Mouse (Mus musculus): Measurements from ENCODE around the gene Tmf1.

Gene Tmf1

GRCm38 (mm10) chr6:97204252-97204869 lies 25.4 kb upstream of the Tmf1 start:
- no peak for DNase-seq (ENCODE audit: low read depth, low spot score)

GRCm38 (mm10) chr6:97202477-97202876 lies 23.6 kb upstream of the Tmf1 start:
- no peak for DNase-seq (ENCODE audit: low read depth, low spot score)

DNA sequence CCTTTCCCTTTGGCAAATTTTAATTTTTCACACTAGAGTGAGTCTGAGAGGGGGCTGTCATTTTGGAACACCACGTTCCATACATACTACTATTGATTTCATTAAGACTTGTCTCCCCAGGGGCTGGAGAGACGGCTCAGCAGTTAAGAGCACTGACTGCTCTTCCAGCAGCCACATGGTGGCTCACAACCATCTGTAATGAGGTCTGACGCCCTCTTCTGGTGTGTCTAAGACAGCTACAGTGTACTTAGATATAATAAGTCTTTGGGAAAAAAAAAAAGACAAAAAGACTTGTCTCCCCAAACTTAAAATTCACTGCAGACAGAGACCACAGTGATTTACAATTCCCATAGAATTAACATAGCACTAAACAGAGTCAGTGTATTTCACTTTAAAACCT lies 21.5 kb upstream of the Tmf1 start:
- DNase-seq (ENCODE audit: low read depth, low spot score) = no peak

DNA sequence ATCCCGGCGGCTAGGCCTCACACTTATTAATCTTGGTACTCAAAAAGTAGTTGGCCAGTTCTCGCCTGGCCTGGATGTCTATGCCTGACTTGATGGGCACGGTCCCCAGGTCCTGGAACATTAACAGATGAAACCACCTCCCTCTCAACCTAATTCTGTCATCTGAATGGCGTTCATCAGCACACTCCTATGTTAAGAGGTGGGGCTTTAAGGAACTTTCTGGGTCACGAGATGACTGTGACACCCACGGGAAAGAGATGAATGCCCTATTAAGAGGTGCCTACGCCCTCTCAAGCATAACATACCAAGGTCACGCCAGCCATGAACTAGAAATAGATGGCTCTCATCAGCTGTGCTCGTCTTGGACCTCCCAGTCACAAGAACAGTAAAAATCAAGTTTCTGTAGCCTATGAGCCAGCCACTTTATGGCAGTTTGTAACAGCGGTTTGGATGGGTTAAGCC lies 476 bp upstream of the Tmf1 start:
- DNase-seq (ENCODE audit: low read depth, low spot score) = peak; percentile 80

- no peak for DNase-seq (ENCODE audit: low read depth, low spot score)
Measured at GRCm38 (mm10) chr6:97175716-97176115, 3.2 kb downstream of the Tmf1 start.

DNA sequence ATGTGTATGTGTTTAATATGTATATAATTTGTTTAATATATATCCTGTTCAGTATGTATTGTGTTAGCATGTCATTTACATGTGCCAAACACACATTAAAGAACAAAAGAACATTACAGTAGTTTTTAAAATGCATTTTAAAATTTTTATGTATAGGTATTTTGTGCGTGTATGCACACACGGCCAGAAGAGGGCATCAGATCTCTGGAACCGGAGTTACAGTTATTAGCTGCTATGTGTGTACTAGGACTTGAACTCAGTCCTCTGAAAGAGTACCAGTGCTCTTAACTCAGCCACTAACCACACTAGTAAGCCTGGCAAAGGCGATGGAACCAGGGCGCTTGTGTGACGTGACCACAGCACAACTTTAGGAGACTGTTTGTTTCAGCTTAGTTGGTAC lies 28.8 kb downstream of the Tmf1 start:
- DNase-seq (ENCODE audit: low read depth, low spot score) = peak; percentile 17

DNA sequence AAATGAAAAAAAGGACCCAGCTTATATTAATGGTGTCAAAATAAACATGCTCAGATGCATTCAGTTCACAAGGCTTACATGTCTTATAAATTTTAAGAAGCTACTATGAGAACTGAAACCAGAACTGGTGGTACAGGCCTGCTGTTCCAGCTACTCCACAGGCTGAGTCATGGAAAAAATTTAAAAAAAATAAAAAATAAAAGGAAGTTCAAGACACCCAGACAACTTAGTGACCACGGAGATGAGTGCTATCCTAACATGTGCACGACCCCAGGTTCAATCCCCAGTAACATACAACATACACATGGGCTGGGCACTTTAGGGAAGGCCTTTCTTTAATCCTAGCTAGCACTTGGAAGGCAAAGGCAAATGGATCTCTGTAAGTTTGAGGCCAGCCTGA lies 29.2 kb downstream of the Tmf1 start:
- DNase-seq (ENCODE audit: low read depth, low spot score) = no peak

GRCm38 (mm10) chr6:97148383-97149251 lies 30.3 kb downstream of the Tmf1 start, which contains the start of gene Eogt:
Eogt (minus strand) TSS chr6:97149182.
- DNase-seq (ENCODE audit: low read depth, low spot score) = peak; percentile 79

GRCm38 (mm10) chr6:97147755-97148382 lies 31.1 kb downstream of the Tmf1 start:
- DNase-seq (ENCODE audit: low read depth, low spot score) = peak; percentile 27

- no peak for DNase-seq (ENCODE audit: low read depth, low spot score)
Measured at GRCm38 (mm10) chr6:97145156-97145555, 33.8 kb downstream of the Tmf1 start.

- peak; percentile 45 for DNase-seq (ENCODE audit: low read depth, low spot score)
Measured at GRCm38 (mm10) chr6:97144359-97144758, 34.6 kb downstream of the Tmf1 start.

DNA sequence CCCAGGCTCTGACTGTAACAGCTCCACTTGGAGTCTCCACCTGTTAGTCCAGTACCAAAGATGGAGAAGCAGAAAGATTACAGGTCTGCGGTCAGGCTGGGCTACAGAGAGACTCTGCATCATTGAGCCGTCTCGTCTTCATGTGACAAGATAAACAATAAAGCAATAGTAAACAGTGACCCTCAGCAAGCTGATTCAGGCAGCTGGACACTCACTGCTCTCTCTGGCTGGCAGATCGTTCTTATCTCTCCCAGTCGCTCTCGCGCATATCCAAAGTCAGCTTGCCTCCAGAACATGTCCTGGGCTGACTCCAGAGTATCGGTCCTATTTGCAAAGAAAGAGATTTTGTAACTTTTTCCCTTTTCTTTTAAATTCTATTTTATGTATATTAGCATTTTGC lies 36.3 kb downstream of the Tmf1 start:
- no peak for DNase-seq (ENCODE audit: low read depth, low spot score)

GRCm38 (mm10) chr6:97141811-97142210 lies 37.1 kb downstream of the Tmf1 start:
- DNase-seq (ENCODE audit: low read depth, low spot score) = peak; percentile 33

- no peak for DNase-seq (ENCODE audit: low read depth, low spot score)
Measured at GRCm38 (mm10) chr6:97132707-97133303, 46.1 kb downstream of the Tmf1 start.

DNA sequence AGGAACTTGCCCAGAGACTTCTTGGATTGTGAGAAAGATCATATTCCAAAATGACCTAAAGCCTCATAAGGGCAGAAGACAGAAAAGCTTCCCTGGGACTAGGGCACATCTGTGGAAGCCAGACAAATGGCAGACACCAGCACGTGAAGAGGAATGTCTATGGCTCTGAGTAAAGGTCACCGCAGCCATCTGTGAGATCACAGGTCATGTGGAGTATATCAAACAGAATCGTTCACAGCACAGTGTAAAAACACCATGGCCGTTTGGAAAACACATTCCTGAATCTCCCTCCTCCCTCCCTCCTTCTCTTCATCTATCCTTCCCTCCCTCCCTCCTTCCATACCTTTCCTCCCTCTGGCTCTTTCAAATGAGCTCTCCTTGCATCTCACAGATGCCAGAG lies 47.1 kb downstream of the Tmf1 start:
- DNase-seq (ENCODE audit: low read depth, low spot score) = no peak

GRCm38 (mm10) chr6:97130979-97131378 lies 47.9 kb downstream of the Tmf1 start:
- DNase-seq (ENCODE audit: low read depth, low spot score) = peak; percentile 72

DNA sequence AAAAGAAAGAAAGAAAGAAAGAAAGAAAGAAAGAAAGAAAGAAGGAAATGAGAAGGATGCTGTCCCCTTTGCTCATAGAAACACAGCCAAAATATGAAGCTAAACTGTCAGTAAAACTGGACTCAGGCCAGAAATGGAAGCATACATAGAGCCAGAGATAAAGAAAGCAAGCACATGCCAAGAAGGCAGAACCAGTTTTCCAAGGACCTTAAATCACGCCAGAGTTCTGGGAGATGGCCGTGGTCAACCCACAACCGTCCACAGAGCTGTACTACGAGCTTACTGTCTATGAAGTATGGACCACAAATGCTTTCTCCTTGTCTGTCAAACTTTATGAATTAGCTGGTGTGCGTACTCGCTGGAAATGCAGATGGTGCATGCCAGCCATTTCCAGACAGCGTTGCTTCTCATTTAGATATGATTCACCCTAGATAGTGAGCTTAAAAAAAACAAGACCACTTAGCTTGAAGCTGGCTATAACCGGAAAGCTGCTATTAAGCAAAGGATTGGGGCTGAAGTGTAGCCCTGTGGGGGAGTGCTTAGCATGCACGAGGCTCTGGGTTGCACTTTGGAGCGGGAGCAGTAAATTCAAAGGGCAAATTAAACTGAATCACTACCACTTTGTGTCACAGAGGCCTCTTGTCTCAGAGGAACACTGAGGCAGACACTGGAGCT lies 54.4 kb downstream of the Tmf1 start:
- DNase-seq (ENCODE audit: low read depth, low spot score) = no peak

GRCm38 (mm10) chr6:97120922-97121321 lies 58.0 kb downstream of the Tmf1 start:
- DNase-seq (ENCODE audit: low read depth, low spot score) = no peak

DNA sequence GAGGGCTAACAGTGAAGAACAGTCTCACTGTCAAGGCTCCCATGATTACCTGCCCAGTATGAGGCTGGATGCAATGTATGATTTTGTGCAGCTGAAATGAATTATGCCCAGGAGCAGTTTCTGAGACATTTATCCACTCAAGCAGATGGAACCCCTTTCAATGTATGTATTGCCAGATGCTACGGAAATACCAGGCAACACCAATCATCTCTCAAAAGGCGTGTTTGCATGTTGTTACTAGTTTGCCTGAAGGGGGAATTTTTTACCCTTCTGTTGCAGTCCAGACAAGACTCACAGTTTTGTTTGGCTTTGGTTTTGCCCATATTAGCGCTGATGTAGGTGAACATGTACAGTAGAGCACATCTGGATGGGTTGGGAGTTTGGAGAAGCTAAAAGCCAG lies 60.6 kb downstream of the Tmf1 start:
- no peak for DNase-seq (ENCODE audit: low read depth, low spot score)

DNA sequence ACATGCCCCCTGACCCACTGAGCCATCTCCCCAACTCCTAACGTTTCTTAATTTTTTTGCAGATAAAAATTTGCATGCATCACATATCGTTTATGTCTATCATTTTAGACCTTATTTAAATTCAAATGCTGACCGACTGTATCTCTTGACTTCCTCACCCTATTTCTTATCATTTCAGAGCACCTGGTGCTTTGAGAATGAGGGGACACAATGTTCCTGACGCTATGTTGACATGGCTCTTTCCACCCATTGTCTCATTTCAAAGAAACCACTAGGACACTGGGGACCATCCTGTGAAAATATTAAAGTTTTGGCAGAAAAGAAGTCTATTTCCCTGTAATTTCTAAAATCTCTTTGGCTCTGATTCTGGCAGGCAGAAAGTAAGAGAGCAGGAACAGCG lies 62.0 kb downstream of the Tmf1 start:
- DNase-seq (ENCODE audit: low read depth, low spot score) = no peak

GRCm38 (mm10) chr6:97114821-97115220 lies 64.1 kb downstream of the Tmf1 start:
- peak; percentile 54 for DNase-seq (ENCODE audit: low read depth, low spot score)

GRCm38 (mm10) chr6:97112177-97112576 lies 66.7 kb downstream of the Tmf1 start:
- no peak for DNase-seq (ENCODE audit: low read depth, low spot score)

Data from R1 (cell line).